Comparison of ENCODE assay signal across 9 mouse cellular contexts in the genomic region with DNA sequence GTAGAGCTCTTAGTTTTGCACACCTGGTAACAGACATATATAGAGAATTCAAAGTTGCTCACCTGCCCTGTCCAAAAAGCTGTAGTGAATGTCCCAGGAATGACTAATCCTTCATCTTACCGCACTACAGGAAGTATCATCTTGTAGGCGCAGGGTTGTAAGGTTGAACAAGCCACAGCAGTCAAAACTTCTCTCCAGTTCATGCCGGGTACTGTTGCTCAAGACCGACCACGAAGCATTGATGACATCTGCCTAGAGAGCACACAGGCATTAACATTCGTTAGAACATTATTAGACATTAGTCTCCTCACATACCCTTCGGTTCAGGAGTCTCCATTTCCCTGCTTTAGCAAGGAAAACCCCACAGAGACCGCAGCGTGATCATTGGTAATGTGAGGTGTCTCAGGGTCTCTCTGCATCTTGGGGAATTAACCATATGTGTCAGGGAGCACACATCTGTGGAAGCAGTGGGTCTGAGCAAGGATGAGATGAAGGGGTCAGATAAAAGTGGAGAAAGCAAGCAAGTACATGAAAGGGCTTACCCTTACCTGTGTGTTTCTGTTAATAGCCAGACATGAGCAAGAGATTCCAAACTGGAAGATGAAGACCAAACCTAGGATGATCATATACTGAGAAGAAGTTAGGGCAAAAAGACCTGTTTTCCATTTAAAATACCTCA. TPM values are rescaled to one million over a fixed set of nuclear protein-coding genes. Genes with fewer than 3 reads are reported as not detected.
DNase-seq lines count a peak whose midpoint lies in the region; ATAC-seq and TF ChIP-seq lines count a peak whose summit lies in the region.
"Had no signal": no experiment of that assay in that cellular context is flagged by ENCODE, and none has a peak within 500 bp of the region (broad histone marks: within the 10 kb centered on the region; RNA-seq: fewer than 3 reads in every experiment).

No protein-coding gene starts in this region.

- peak overlapping the region; percentile 73; the same call in 1 of the 2 replicates for H3K4me2 ChIP-seq in kidney, postnatal 0 days (ENCODE audit: low read length)
- H3K4me2 ChIP-seq in embryonic facial prominence, embryonic 12.5 days (replicated peaks), result peak overlapping the region; percentile 94
- peak overlapping the region; percentile 94 for H3K4me2 ChIP-seq in intestine, embryonic 16.5 days (ENCODE audit: low read depth, low read length)
- peak overlapping the region; percentile 87 for H3K4me2 ChIP-seq in midbrain, postnatal 0 days (ENCODE audit: low read depth, low read length, poor library complexity, severe bottlenecking)
- H3K4me2 ChIP-seq in lung, postnatal 0 days (replicated peaks; ENCODE audit: low read depth, low read length), result no peak overlapping the region

- no peaks in the 10 kb centered on the region for H3K9me3 ChIP-seq in kidney, postnatal 0 days (replicated peaks; ENCODE audit: low read length)
- H3K9me3 ChIP-seq in embryonic facial prominence, embryonic 12.5 days, result no peaks in the 10 kb centered on the region
- H3K9me3 ChIP-seq in intestine, embryonic 16.5 days (ENCODE audit: control insufficient read depth, low read length), result no peaks in the 10 kb centered on the region
- H3K9me3 ChIP-seq in midbrain, postnatal 0 days (ENCODE audit: low read length), result no peaks in the 10 kb centered on the region
- no peaks in the 10 kb centered on the region for H3K9me3 ChIP-seq in lung, postnatal 0 days (ENCODE audit: low read length)

- no peak overlapping the region for H3K9ac ChIP-seq in kidney, postnatal 0 days (ENCODE audit: low read depth, low read length)
- H3K9ac ChIP-seq in embryonic facial prominence, embryonic 12.5 days, result peak overlapping the region; percentile 74
- no peak overlapping the region for H3K9ac ChIP-seq in intestine, embryonic 16.5 days (ENCODE audit: low read depth, low read length)
- no peak overlapping the region for H3K9ac ChIP-seq in midbrain, postnatal 0 days (replicated peaks; ENCODE audit: low read length, poor library complexity, severe bottlenecking)
- no peak overlapping the region for H3K9ac ChIP-seq in lung, postnatal 0 days (replicated peaks; ENCODE audit: low read depth)

- H3K27ac ChIP-seq in kidney, postnatal 0 days, result no peak overlapping the region
- no peak overlapping the region for H3K27ac ChIP-seq in kidney, adult 2 months (ENCODE audit: insufficient read depth, low read depth, low read length)
- peak overlapping the region; percentile 94 for H3K27ac ChIP-seq in embryonic facial prominence, embryonic 12.5 days
- peak overlapping the region; percentile 86 for H3K27ac ChIP-seq in intestine, embryonic 16.5 days (ENCODE audit: low read length)
- H3K27ac ChIP-seq in midbrain, postnatal 0 days (ENCODE audit: low read depth, low read length), result 0 out of 2 replicates have a peak overlapping the region, but pooled peaks have one; percentile 77
- no peak overlapping the region for H3K27ac ChIP-seq in lung, postnatal 0 days (ENCODE audit: low read length)

- DNase-seq in kidney, postnatal 0 days (ENCODE audit: low spot score), result no peak
- DNase-seq in kidney, adult 2 months, result no peak
- DNase-seq in midbrain, postnatal 0 days (ENCODE audit: low spot score), result no peak
- DNase-seq in gastrocnemius, postnatal 25 days, result no peak
- no peak for DNase-seq in lung, postnatal 0 days (ENCODE audit: low spot score)
- DNase-seq in cerebellum, postnatal 10 days, result no peak

- H3K4me3 ChIP-seq in kidney, postnatal 0 days (replicated peaks; ENCODE audit: low read depth, low read length), result no peak overlapping the region
- H3K4me3 ChIP-seq in kidney, adult 2 months (ENCODE audit: insufficient read depth, low read depth, low read length), result no peak overlapping the region
- H3K4me3 ChIP-seq in embryonic facial prominence, embryonic 12.5 days, result peak overlapping the region; percentile 68
- peak overlapping the region; percentile 69 for H3K4me3 ChIP-seq in intestine, embryonic 16.5 days (ENCODE audit: low read length)
- H3K4me3 ChIP-seq in midbrain, postnatal 0 days (ENCODE audit: low read depth, low read length), result 0 out of 2 replicates have a peak overlapping the region, but pooled peaks have one; percentile 45
- H3K4me3 ChIP-seq in lung, postnatal 0 days (ENCODE audit: low read depth, low read length), result no peak overlapping the region

- TF ChIP-seq EP300 in lung, postnatal 0 days (IDR thresholded peaks at IDR 0.05), result no peak

- no peak for ATAC-seq in kidney, postnatal 0 days (replicated peaks; ENCODE audit: low FRiP score, low read depth)
- no peak for ATAC-seq in embryonic facial prominence, embryonic 12.5 days (ENCODE audit: insufficient number of reproducible peaks, insufficient read depth, low FRiP score, low TSS enrichment)
- ATAC-seq in intestine, embryonic 16.5 days, result no peak
- no peak for ATAC-seq in midbrain, postnatal 0 days (ENCODE audit: low FRiP score)
- ATAC-seq in lung, postnatal 0 days, result no peak

- TF ChIP-seq CTCF in kidney, postnatal 0 days (IDR thresholded peaks at IDR 0.05; ENCODE audit: low read depth), result no peak
- TF ChIP-seq CTCF in kidney, adult 2 months (conservative IDR thresholded peaks at IDR 0.05; ENCODE audit: insufficient read depth, insufficient read length, low read depth, low read length), result no peak
- TF ChIP-seq CTCF in midbrain, postnatal 0 days (IDR thresholded peaks at IDR 0.05), result no peak
- no peak for TF ChIP-seq CTCF in lung, postnatal 0 days (IDR thresholded peaks at IDR 0.05)

- no peaks in the 10 kb centered on the region for H3K27me3 ChIP-seq in kidney, postnatal 0 days (ENCODE audit: insufficient read depth, low read length)
- H3K27me3 ChIP-seq in kidney, adult 2 months (replicated peaks; ENCODE audit: control insufficient read depth, insufficient read depth, low read length), result no peaks in the 10 kb centered on the region
- H3K27me3 ChIP-seq in embryonic facial prominence, embryonic 12.5 days, result no peaks in the 10 kb centered on the region
- H3K27me3 ChIP-seq in intestine, embryonic 16.5 days (replicated peaks; ENCODE audit: control insufficient read depth, insufficient read depth, low read length), result no peaks in the 10 kb centered on the region
- no peaks in the 10 kb centered on the region for H3K27me3 ChIP-seq in midbrain, postnatal 0 days (ENCODE audit: insufficient read depth, low read length)
- no peaks in the 10 kb centered on the region for H3K27me3 ChIP-seq in lung, postnatal 0 days (replicated peaks; ENCODE audit: insufficient read depth, low read length)

- peaks cover 23% of the 10 kb centered on the region for H3K4me1 ChIP-seq in kidney, postnatal 0 days (replicated peaks; ENCODE audit: insufficient read depth, low read length)
- H3K4me1 ChIP-seq in kidney, adult 2 months (ENCODE audit: control insufficient read depth, insufficient read depth, low read length), result peaks cover 3% of the 10 kb centered on the region
- H3K4me1 ChIP-seq in embryonic facial prominence, embryonic 12.5 days, result peaks cover 31% of the 10 kb centered on the region
- H3K4me1 ChIP-seq in intestine, embryonic 16.5 days (ENCODE audit: control insufficient read depth, insufficient read depth, low read length), result peaks cover 33% of the 10 kb centered on the region
- peaks cover 4% of the 10 kb centered on the region; the same call in 1 of the 2 replicates for H3K4me1 ChIP-seq in midbrain, postnatal 0 days (ENCODE audit: insufficient read depth, low read length)
- peaks cover 14% of the 10 kb centered on the region; the same call in 1 of the 2 replicates for H3K4me1 ChIP-seq in lung, postnatal 0 days (ENCODE audit: insufficient read depth, low read depth, low read length)

- 70% methylated on average over 9 of the region's 9 CpGs for WGBS in kidney, postnatal 0 days
- WGBS in kidney, adult 2 months, result 67% methylated on average over 9 of the region's 9 CpGs
- WGBS in embryonic facial prominence, embryonic 12.5 days, result 80% methylated on average over 9 of the region's 9 CpGs
- 70% methylated on average over 9 of the region's 9 CpGs for WGBS in intestine, embryonic 16.5 days
- 82% methylated on average over 9 of the region's 9 CpGs for WGBS in midbrain, postnatal 0 days
- 64% methylated on average over 9 of the region's 9 CpGs for WGBS in lung, postnatal 0 days

- TF ChIP-seq POLR2A in kidney, adult 2 months (IDR thresholded peaks at IDR 0.05; ENCODE audit: low read depth, low read length), result no peak

- H3K36me3 ChIP-seq in kidney, postnatal 0 days (ENCODE audit: insufficient read depth, low read length), result peaks cover 35% of the 10 kb centered on the region
- H3K36me3 ChIP-seq in kidney, adult 2 months (ENCODE audit: control insufficient read depth, insufficient read depth, low read length), result peaks cover 1% of the 10 kb centered on the region
- H3K36me3 ChIP-seq in embryonic facial prominence, embryonic 12.5 days, result peaks cover 42% of the 10 kb centered on the region
- peaks cover 21% of the 10 kb centered on the region for H3K36me3 ChIP-seq in intestine, embryonic 16.5 days (ENCODE audit: control insufficient read depth, insufficient read depth, low read length)
- H3K36me3 ChIP-seq in midbrain, postnatal 0 days (ENCODE audit: insufficient read depth, low read length), result peaks cover 35% of the 10 kb centered on the region
- H3K36me3 ChIP-seq in lung, postnatal 0 days (ENCODE audit: insufficient read depth, low read length), result peaks cover 20% of the 10 kb centered on the region

RNA-seq across cellular contexts. Expression of a gene that starts 1.6 kb away (rescaled TPM):
- polyA plus RNA-seq in kidney, postnatal 0 days (2015; fragmentation: Nextera tagmentation; extraction: Ambion mirVana), result 157 and 171 TPM in 2 replicates
- 102 and 117 TPM in 2 replicates for polyA plus RNA-seq in kidney, adult 2 months (2012; rRNA removed)
- 167 and 170 TPM in 2 replicates for polyA plus RNA-seq in embryonic facial prominence, embryonic 12.5 days (2016; fragmentation: Nextera tagmentation; extraction: Ambion mirVana)
- polyA plus RNA-seq in intestine, embryonic 16.5 days (2015; fragmentation: Nextera tagmentation; extraction: Ambion mirVana), result 189 and 206 TPM in 2 replicates
- total RNA-seq in midbrain, postnatal 0 days (2014; rRNA removed), result 109 and 122 TPM in 2 replicates
- polyA plus RNA-seq in midbrain, postnatal 0 days (2015; fragmentation: Nextera tagmentation; extraction: Ambion mirVana), result 101 and 104 TPM in 2 replicates
- 10 to 100 TPM; 24.1 to 28.8 TPM for total RNA-seq in gastrocnemius, postnatal 25 days (2021)
- 99.5 and 110 TPM in 2 replicates for polyA plus RNA-seq in lung, postnatal 0 days (2015; fragmentation: Nextera tagmentation; extraction: Ambion mirVana)

RNA-seq across cellular contexts. Expression of a gene that starts 5.2 kb away (rescaled TPM):
- polyA plus RNA-seq in kidney, postnatal 0 days (2015; fragmentation: Nextera tagmentation; extraction: Ambion mirVana), result 1,113 and 1,153 TPM in 2 replicates
- polyA plus RNA-seq in kidney, adult 2 months (2012; rRNA removed), result 195 and 216 TPM in 2 replicates
- 2,215 and 2,234 TPM in 2 replicates for polyA plus RNA-seq in embryonic facial prominence, embryonic 12.5 days (2016; fragmentation: Nextera tagmentation; extraction: Ambion mirVana)
- 1,474 and 1,595 TPM in 2 replicates for polyA plus RNA-seq in intestine, embryonic 16.5 days (2015; fragmentation: Nextera tagmentation; extraction: Ambion mirVana)
- total RNA-seq in midbrain, postnatal 0 days (2014; rRNA removed), result 311 and 365 TPM in 2 replicates
- 364 and 374 TPM in 2 replicates for polyA plus RNA-seq in midbrain, postnatal 0 days (2015; fragmentation: Nextera tagmentation; extraction: Ambion mirVana)
- 10 to 100 TPM; 43.3 to 46.9 TPM for total RNA-seq in gastrocnemius, postnatal 25 days (2021)
- polyA plus RNA-seq in lung, postnatal 0 days (2015; fragmentation: Nextera tagmentation; extraction: Ambion mirVana), result 358 and 362 TPM in 2 replicates

RNA-seq across cellular contexts. Expression of a gene that starts 6.6 kb away (rescaled TPM):
- 0.04 and 0.09 TPM in 2 replicates for polyA plus RNA-seq in kidney, postnatal 0 days (2015; fragmentation: Nextera tagmentation; extraction: Ambion mirVana)
- 1.3 and 2.2 TPM in 2 replicates for polyA plus RNA-seq in kidney, adult 2 months (2012; rRNA removed)
- 0.32 and 0.82 TPM in 2 replicates for polyA plus RNA-seq in embryonic facial prominence, embryonic 12.5 days (2016; fragmentation: Nextera tagmentation; extraction: Ambion mirVana)
- 0.05 and 0.21 TPM in 2 replicates for polyA plus RNA-seq in intestine, embryonic 16.5 days (2015; fragmentation: Nextera tagmentation; extraction: Ambion mirVana)
- 330 and 343 TPM in 2 replicates for total RNA-seq in midbrain, postnatal 0 days (2014; rRNA removed)
- polyA plus RNA-seq in midbrain, postnatal 0 days (2015; fragmentation: Nextera tagmentation; extraction: Ambion mirVana), result 5.4 and 6.3 TPM in 2 replicates
- total RNA-seq in gastrocnemius, postnatal 25 days (2021), result 1 to 10 TPM; 2.0 to 2.4 TPM
- 0.04 and 0.32 TPM in 2 replicates for polyA plus RNA-seq in lung, postnatal 0 days (2015; fragmentation: Nextera tagmentation; extraction: Ambion mirVana)

RNA-seq across cellular contexts. Expression of a gene that starts 8.5 kb away (rescaled TPM):
- 1.6 and 1.9 TPM in 2 replicates for polyA plus RNA-seq in kidney, postnatal 0 days (2015; fragmentation: Nextera tagmentation; extraction: Ambion mirVana)
- polyA plus RNA-seq in kidney, adult 2 months (2012; rRNA removed), result 13.1 and 15.3 TPM in 2 replicates
- 2.2 and 2.4 TPM in 2 replicates for polyA plus RNA-seq in embryonic facial prominence, embryonic 12.5 days (2016; fragmentation: Nextera tagmentation; extraction: Ambion mirVana)
- 0.40 and 0.50 TPM in 2 replicates for polyA plus RNA-seq in intestine, embryonic 16.5 days (2015; fragmentation: Nextera tagmentation; extraction: Ambion mirVana)
- 84.0 and 90.0 TPM in 2 replicates for total RNA-seq in midbrain, postnatal 0 days (2014; rRNA removed)
- polyA plus RNA-seq in midbrain, postnatal 0 days (2015; fragmentation: Nextera tagmentation; extraction: Ambion mirVana), result 8.6 and 9.8 TPM in 2 replicates
- total RNA-seq in gastrocnemius, postnatal 25 days (2021), result under 1 TPM; 0.62 to 0.82 TPM
- polyA plus RNA-seq in lung, postnatal 0 days (2015; fragmentation: Nextera tagmentation; extraction: Ambion mirVana), result 0.63 and 0.86 TPM in 2 replicates
- total RNA-seq: megakaryocyte-erythroid progenitor cell, adult 5-6 weeks had no signal

RNA-seq across cellular contexts. Expression of a gene that starts 20.4 kb away (rescaled TPM):
- 38.9 and 58.0 TPM in 2 replicates for polyA plus RNA-seq in kidney, postnatal 0 days (2015; fragmentation: Nextera tagmentation; extraction: Ambion mirVana)
- polyA plus RNA-seq in kidney, adult 2 months (2012; rRNA removed), result 13.5 and 14.3 TPM in 2 replicates
- polyA plus RNA-seq in embryonic facial prominence, embryonic 12.5 days (2016; fragmentation: Nextera tagmentation; extraction: Ambion mirVana), result 0.09 and 0.10 TPM in 2 replicates
- 0.05 and 0.11 TPM in 2 replicates for polyA plus RNA-seq in intestine, embryonic 16.5 days (2015; fragmentation: Nextera tagmentation; extraction: Ambion mirVana)
- 0.22 TPM in 1 of 2 replicates, not detected in the other for total RNA-seq in midbrain, postnatal 0 days (2014; rRNA removed)
- 0.13 TPM in 1 of 2 replicates, not detected in the other for polyA plus RNA-seq in midbrain, postnatal 0 days (2015; fragmentation: Nextera tagmentation; extraction: Ambion mirVana)
- total RNA-seq in gastrocnemius, postnatal 25 days (2021), result under 1 TPM; 0.10 to 0.19 TPM
- 0.13 TPM in 1 of 2 replicates, not detected in the other for polyA plus RNA-seq in lung, postnatal 0 days (2015; fragmentation: Nextera tagmentation; extraction: Ambion mirVana)
- total RNA-seq: megakaryocyte-erythroid progenitor cell, adult 5-6 weeks had no signal

Comparison
In these comparisons a context has a peak if more than half of its experiments do, and no peak if none do; other contexts are left out.
1. H3K27ac ChIP-seq: peak in embryonic facial prominence, embryonic 12.5 days (single experiment), intestine, embryonic 16.5 days (single experiment) and midbrain, postnatal 0 days (single experiment); none in kidney, postnatal 0 days (single experiment), kidney, adult 2 months (single experiment) and lung, postnatal 0 days (single experiment).
2. H3K4me3 ChIP-seq: peak in embryonic facial prominence, embryonic 12.5 days (single experiment), intestine, embryonic 16.5 days (single experiment) and midbrain, postnatal 0 days (single experiment); none in kidney, postnatal 0 days (single experiment), kidney, adult 2 months (single experiment) and lung, postnatal 0 days (single experiment).